Mouse (Mus musculus): ENCODE measurements around the gene Hmcn1.

- TF ChIP-seq CTCF (IDR thresholded peaks at IDR 0.05; ENCODE audit: low read depth, low read length) (no peak), GATA1 (IDR thresholded peaks at IDR 0.05; ENCODE audit: borderline replicate concordance, low read length) (no peak), POLR2AphosphoS5 (IDR thresholded peaks at IDR 0.05; ENCODE audit: insufficient replicate concordance, low read depth, low read length) (no peak), TAL1 (conservative IDR thresholded peaks at IDR 0.05; ENCODE audit: low read depth, low read length) (no peak)
Measured at GRCm38 (mm10) chr1:150833448-150833847, 159.8 kb downstream of the Hmcn1 start.
